In genomic region chr7:142577806-142578423, GRCm38 (mm10) we compare ENCODE assay signal across 8 mouse cellular contexts. TPM values are rescaled to one million over a fixed set of nuclear protein-coding genes. Genes with fewer than 3 reads are reported as not detected.
DNase-seq lines count a peak whose midpoint lies in the region; ATAC-seq lines count a peak whose summit lies in the region.

No protein-coding gene starts in this region.

- H3K36me3 ChIP-seq in erythroblast, embryonic 14.5 days (ENCODE audit: control insufficient read depth): no peaks in the 10 kb centered on the region; the same call in 1 of the 2 replicates
- H3K36me3 ChIP-seq in stomach, embryonic 14.5 days (ENCODE audit: control insufficient read depth, insufficient read depth, low read length): 0 out of 2 replicates have a peak, but pooled peaks cover 10% of the 10 kb centered on the region

- H3K4me3 ChIP-seq in erythroblast, embryonic 14.5 days (replicated peaks): peak overlapping the region; percentile 52
- H3K4me3 ChIP-seq in stomach, embryonic 14.5 days (ENCODE audit: low read depth, low read length): peak overlapping the region; percentile 57

- H3K4me2 ChIP-seq in stomach, embryonic 14.5 days (replicated peaks; ENCODE audit: low read depth, low read length): peak overlapping the region; percentile 49

- H3K27me3 ChIP-seq in erythroblast, embryonic 14.5 days (ENCODE audit: control insufficient read depth): peaks cover 38% of the 10 kb centered on the region
- H3K27me3 ChIP-seq in stomach, embryonic 14.5 days (ENCODE audit: control insufficient read depth, insufficient read depth, low read length): no peaks in the 10 kb centered on the region

- WGBS in stomach, embryonic 14.5 days: 44% methylated on average over 26 of the region's 26 CpGs

- peaks cover 19% of the 10 kb centered on the region for H3K4me1 ChIP-seq in erythroblast, embryonic 14.5 days (ENCODE audit: control insufficient read depth)
- H3K4me1 ChIP-seq in stomach, embryonic 14.5 days (ENCODE audit: control insufficient read depth, insufficient read depth, low read length): peaks cover 31% of the 10 kb centered on the region

- H3K9me3 ChIP-seq in erythroblast, embryonic 14.5 days (ENCODE audit: control insufficient read depth, low read length): peaks cover 25% of the 10 kb centered on the region
- H3K9me3 ChIP-seq in stomach, embryonic 14.5 days (ENCODE audit: control insufficient read depth, low read depth, low read length): peaks cover 9% of the 10 kb centered on the region; the same call in 1 of the 2 replicates

- DNase-seq in c-Kit-positive CD71-positive TER-119-negative erythroid progenitor cells, embryonic 14.5 days (ENCODE audit: low read depth): peak; percentile 24
- DNase-seq in gastrocnemius, postnatal 25 days: peak; percentile 63
- peak; percentile 85 for DNase-seq in liver
- DNase-seq in adrenal gland, adult 8-10 months: no peak

- peak overlapping the region; percentile 95 for H3K27ac ChIP-seq in stomach, embryonic 14.5 days (ENCODE audit: low read length)

- peak overlapping the region; percentile 79 for H3K9ac ChIP-seq in stomach, embryonic 14.5 days (replicated peaks; ENCODE audit: low read depth, low read length)

- no peak for ATAC-seq in erythroblast, adult 5-6 weeks (replicated peaks; ENCODE audit: low FRiP score, poor library complexity, severe bottlenecking)
- peak; percentile 78 for ATAC-seq in stomach, embryonic 14.5 days (ENCODE audit: insufficient number of reproducible peaks, insufficient read depth, low FRiP score, low read depth)
- ATAC-seq in frontal cortex, adult (ENCODE audit: low TSS enrichment): no peak

RNA-seq across cellular contexts. Expression of gene Mrpl23, which starts 45.4 kb away (rescaled TPM):
- 0.90 and 2.4 TPM in 2 replicates for polyA plus RNA-seq in erythroblast, embryonic 14.5 days (2012)
- not detected in 2 replicates for total RNA-seq in erythroblast, adult 5-6 weeks (2015; ENCODE audit: low replicate concordance)
- total RNA-seq in erythroblast, adult 5-6 weeks (2017; ENCODE audit: low replicate concordance): 3.7 and 8.1 TPM in 2 replicates
- total RNA-seq in gastrocnemius, postnatal 25 days (2021): 10 to 100 TPM in 1 of 2 experiments, 1 to 10 TPM in 1; 8.6 to 18.3 TPM
- polyA plus RNA-seq in stomach, embryonic 14.5 days (2014; fragmentation: Nextera tagmentation; extraction: Ambion mirVana): 32.6 and 35.6 TPM in 2 replicates
- total RNA-seq in adrenal gland, adult 8-10 months (2022): 10 to 100 TPM in 1 of 4 experiments, 1 to 10 TPM in 3; 2.2 to 13.7 (median 4.8) TPM
